Mouse (Mus musculus) G1E (cell line): Measurements from ENCODE around the gene Sdc1.

Experiments
- CTCF ChIP-seq: IDR thresholded peaks from 2 replicates; pipeline ENCODE4 v1.5.1; 2012; ENCODE audit warnings: low read depth, low read length, inconsistent platforms, mixed read lengths
- TAL1 ChIP-seq: conservative IDR thresholded peaks from 2 replicates; pipeline ENCODE4 v1.6.1; 2012; ENCODE audit warnings: low read depth, low read length, inconsistent platforms, mixed read lengths

DNA sequence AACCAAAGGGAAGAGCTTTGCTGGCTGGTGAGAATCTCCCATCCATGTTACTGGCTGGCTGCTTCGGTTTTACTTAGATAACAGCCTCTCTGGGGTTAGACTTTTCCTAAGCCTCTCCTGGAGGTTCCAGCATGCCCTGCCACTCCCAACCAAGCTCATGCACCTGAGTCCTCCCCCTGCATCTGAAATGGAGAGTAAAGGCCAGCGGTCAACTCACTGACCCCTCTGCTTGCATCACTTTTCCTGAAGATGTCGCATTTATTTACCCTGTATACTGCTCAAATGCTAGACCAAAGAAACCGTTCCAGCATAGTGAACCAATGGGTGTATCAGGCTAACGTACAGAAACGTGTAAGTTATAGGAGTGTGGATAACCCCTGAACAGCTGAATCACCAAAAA lies 38.5 kb downstream of the Sdc1 start:
- TF ChIP-seq TAL1 (no peak), CTCF (no peak)
